Mouse (Mus musculus): Measurements from ENCODE around the gene Micu1.

- TF ChIP-seq POLR2A (IDR thresholded peaks at IDR 0.05; ENCODE audit: borderline replicate concordance, low read depth, low read length) (no peak), CTCF (IDR thresholded peaks at IDR 0.05; ENCODE audit: low read depth, low read length) (no peak)
Observed at GRCm38 (mm10) chr10:59900174-59900435, 197.8 kb downstream of the Micu1 start.

Measured in bone marrow macrophage, adult 2 months (primary cell).